Mouse (Mus musculus) embryonic facial prominence, embryonic 11.5 days (tissue): ENCODE measurements at regions not wholly inside any gene's neighbourhood (a gene's known extent, or its start where the extent isn't known, plus 50 kb on each side); places are given as distances from the start of the nearest gene placed in this dataset.

Source experiments
- ATAC-seq: fragments of 200-750 bp; cut with Nextera tagmentation; replicated peaks from 2 replicates; pipeline ENCODE4 v1.8.0; 2017; ENCODE audit warnings: low read depth; ENCODE audit not compliant: insufficient number of reproducible peaks, low FRiP score, low TSS enrichment
- DNase-seq: peaks from one replicate; pipeline ENCODE4 v3.0.0-alpha.2; 2015; ENCODE audit warnings: low spot score
- H3K27ac ChIP-seq: fragments of 300-500 bp; sonication (generic); replicated peaks from 2 replicates; pipeline ENCODE4 v1.5.1; 2014; ENCODE audit warnings: mild to moderate bottlenecking, low read depth, low read length, control low read depth
- H3K27me3 ChIP-seq: fragments of 300-500 bp; sonication (generic); 2 replicates; pipeline ENCODE4 v1.6.1; 2014; ENCODE audit warnings: mild to moderate bottlenecking, low read length, moderate library complexity, mixed read lengths; ENCODE audit not compliant: control insufficient read depth, insufficient read depth
- H3K36me3 ChIP-seq: fragments of 300-500 bp; sonication (generic); replicated peaks from 2 replicates; pipeline ENCODE4 v1.6.1; 2014; ENCODE audit warnings: low read depth, mild to moderate bottlenecking, low read length, moderate library complexity, mixed read lengths; ENCODE audit not compliant: control insufficient read depth, insufficient read depth
- H3K4me1 ChIP-seq: fragments of 300-500 bp; sonication (generic); 2 replicates; pipeline ENCODE4 v1.6.1; 2014; ENCODE audit warnings: low read length, mixed read lengths; ENCODE audit not compliant: control insufficient read depth, insufficient read depth
- H3K4me2 ChIP-seq: fragments of 300-500 bp; sonication (generic); 2 replicates; pipeline ENCODE4 v1.6.1; 2014; ENCODE audit warnings: low read depth, mild to moderate bottlenecking, control low read depth, low read length, moderate library complexity
- H3K4me3 ChIP-seq: fragments of 300-500 bp; sonication (generic); 2 replicates; pipeline ENCODE4 v1.5.1; 2014; ENCODE audit warnings: low read depth, low read length, control low read depth
- H3K9ac ChIP-seq: fragments of 300-500 bp; sonication (generic); replicated peaks from 2 replicates; pipeline ENCODE4 v1.6.1; 2014; ENCODE audit warnings: mild to moderate bottlenecking, control low read depth, low read length
- H3K9me3 ChIP-seq: fragments of 300-500 bp; sonication (generic); replicated peaks from 2 replicates; pipeline ENCODE4 v1.6.1; 2016; ENCODE audit warnings: mild to moderate bottlenecking, low read length, inconsistent platforms, mixed read lengths; ENCODE audit not compliant: control insufficient read depth
- WGBS: fragments of 180-500 bp; shearing (Covaris S2); extraction: QIAGEN DNeasy Blood & Tissue Kit; methylation state at CpG from one replicate; pipeline ENCODE4 v1.1.7; 2014; 5-methylcytosine and 5-hydroxymethylcytosine counted together

DNA sequence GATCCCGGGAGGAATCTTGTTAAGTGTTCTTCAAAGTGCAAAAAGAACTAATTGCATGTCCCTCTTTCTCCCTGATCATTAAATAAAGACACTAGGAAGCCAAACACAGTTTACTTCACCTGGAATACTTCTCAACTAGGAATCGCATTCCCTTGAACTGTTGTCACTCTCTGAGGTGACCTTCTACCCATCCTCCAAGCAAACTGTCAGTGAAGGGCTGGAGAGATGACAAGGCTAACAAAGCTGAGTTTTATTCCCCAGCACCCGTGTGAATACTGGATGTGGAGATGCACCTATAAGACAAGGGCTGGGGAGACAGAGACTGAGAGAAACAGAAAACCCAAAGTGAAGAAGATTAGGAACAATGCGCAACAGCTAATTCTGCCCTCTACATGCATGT, 101.7 kb upstream of the Slc44a1 start:
- H3K9ac ChIP-seq: no peak overlapping the region
- peaks cover 3% of the 10 kb centered on the region; the same call in 1 of the 2 replicates for H3K9me3 ChIP-seq
- no peak overlapping the region; the same call in 1 of the 2 replicates for H3K4me2 ChIP-seq
- no peaks in the 10 kb centered on the region for H3K27me3 ChIP-seq
- no peak overlapping the region for H3K27ac ChIP-seq
- H3K4me3 ChIP-seq: no peak overlapping the region
- no peaks in the 10 kb centered on the region for H3K36me3 ChIP-seq
- no peaks in the 10 kb centered on the region for H3K4me1 ChIP-seq
- no peak for DNase-seq
- WGBS: 75% methylated on average over 4 of the region's 4 CpGs
- ATAC-seq: no peak

DNA sequence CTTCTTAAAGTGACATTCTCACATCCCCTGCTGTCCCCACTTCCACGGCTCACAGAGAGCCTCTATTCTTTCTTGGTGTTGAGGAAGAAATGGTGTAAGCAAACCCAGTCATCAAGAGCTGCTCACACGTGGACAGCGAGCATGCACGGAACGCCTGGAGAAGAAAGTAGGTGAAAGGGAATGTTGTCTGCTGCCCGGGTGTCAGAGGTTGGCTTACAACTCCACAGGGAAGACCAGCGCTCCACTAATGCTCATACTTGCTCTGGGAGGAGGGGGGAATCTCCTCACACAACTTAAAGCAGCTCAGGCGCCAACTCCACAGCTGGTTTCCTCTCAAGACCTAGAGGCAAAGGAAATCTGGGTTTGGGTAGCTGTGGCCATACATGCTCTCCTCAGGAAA, 102.4 kb upstream of the Slc44a1 start:
- WGBS: 20% methylated on average over 8 of the region's 8 CpGs
- Histone ChIP-seq H3K27ac (no peak overlapping the region), H3K27me3 (no peaks in the 10 kb centered on the region), H3K9ac (no peak overlapping the region), H3K9me3 (peaks cover 3% of the 10 kb centered on the region; the same call in 1 of the 2 replicates), H3K4me1 (no peaks in the 10 kb centered on the region), H3K4me2 (no peak overlapping the region), H3K36me3 (no peaks in the 10 kb centered on the region), H3K4me3 (no peak overlapping the region)
- no peak for ATAC-seq
- DNase-seq: no peak

DNA sequence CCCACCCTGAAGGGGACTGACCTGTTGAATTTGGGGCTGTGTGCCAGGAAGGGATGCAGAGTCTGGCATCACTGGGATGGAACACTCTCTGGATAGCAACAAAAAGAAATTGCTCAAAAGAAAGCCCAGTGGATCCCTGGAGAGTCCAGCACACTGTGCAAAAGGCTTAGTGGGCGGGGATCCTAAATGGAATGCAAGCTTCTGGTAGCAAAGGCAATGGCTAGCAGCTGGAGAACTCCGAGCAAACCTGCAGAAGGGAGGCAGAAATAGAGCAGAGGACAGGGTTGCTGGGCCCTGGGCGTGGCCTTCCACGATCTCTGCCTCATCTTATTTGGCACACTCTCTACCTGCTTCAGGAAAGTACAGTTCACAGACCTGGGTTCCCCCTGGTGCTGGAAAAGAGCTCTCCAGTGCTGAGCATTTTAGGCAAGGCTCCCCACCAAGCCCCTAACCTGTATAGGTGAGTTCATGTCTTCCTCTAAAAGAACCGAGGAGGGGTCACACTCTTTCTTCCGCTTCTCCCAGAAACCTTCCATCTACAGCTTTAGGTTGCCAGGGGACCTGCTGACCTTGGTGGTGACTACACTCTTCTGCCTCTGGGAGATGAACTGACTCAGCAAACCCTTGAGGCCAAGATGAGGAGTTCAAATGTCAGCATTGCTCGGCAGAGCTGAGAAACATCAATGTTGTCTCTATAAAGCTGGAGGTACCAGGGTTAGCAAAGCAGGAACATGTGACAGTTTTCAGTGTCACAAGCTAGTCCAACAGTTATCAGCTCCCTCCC, 112.6 kb upstream of the Slc44a1 start:
- 66% methylated on average over 7 of the region's 7 CpGs for WGBS
- DNase-seq (no peak), ATAC-seq (no peak)
- no peak overlapping the region for H3K9ac ChIP-seq
- no peaks in the 10 kb centered on the region for H3K4me1 ChIP-seq
- H3K36me3 ChIP-seq: no peaks in the 10 kb centered on the region
- no peaks in the 10 kb centered on the region for H3K9me3 ChIP-seq
- H3K4me3 ChIP-seq: no peak overlapping the region
- H3K27ac ChIP-seq: no peak overlapping the region
- H3K4me2 ChIP-seq: no peak overlapping the region
- H3K27me3 ChIP-seq: no peaks in the 10 kb centered on the region

DNA sequence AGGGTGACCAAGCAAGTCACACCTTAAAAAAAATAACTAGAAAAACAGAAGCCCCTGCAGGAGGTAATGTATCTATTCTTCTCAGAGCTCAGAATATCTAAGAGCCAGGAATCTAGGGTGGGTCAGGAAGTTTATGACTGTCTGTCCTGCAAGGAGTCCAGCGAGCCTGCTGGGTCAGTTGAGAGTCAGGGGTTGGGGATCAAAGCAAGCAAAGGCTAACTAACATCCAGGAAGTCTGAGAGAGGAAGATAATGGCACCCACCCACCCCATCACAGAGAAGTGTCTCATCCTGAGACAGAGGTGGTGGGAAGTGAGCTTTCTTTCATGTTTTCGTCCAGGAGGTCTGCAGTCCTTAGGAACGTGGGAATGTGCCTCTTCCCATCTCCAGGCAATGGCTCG, 116.4 kb upstream of the Slc44a1 start:
- Histone ChIP-seq H3K27me3 (no peaks in the 10 kb centered on the region), H3K9ac (no peak overlapping the region), H3K4me1 (no peaks in the 10 kb centered on the region), H3K4me2 (no peak overlapping the region), H3K36me3 (no peaks in the 10 kb centered on the region), H3K4me3 (no peak overlapping the region), H3K9me3 (no peaks in the 10 kb centered on the region), H3K27ac (no peak overlapping the region)
- DNase-seq (no peak), ATAC-seq (no peak)
- WGBS: 72% methylated on average over 4 of the region's 4 CpGs

DNA sequence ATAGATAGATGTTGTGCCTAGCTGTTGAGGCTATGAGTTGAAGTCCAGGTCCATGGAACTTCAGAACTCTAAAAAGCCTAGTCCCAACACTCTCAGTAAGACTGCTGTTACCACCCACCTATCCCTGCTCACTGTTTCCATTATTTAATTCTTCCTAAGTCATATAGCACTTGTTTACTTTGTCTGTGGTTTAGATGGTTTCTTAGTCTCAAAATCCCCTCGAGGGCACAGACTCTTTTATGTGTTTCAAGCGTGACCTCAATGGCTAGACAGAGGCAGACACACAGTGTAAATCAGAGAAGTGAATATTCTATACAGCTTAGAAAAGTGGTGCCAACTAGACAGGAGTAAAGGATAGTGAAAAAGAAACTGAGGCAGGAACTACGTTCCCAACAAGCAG, 117.0 kb upstream of the Slc44a1 start:
- Histone ChIP-seq H3K9ac (no peak overlapping the region), H3K4me2 (no peak overlapping the region), H3K27me3 (no peaks in the 10 kb centered on the region), H3K27ac (no peak overlapping the region), H3K4me1 (no peaks in the 10 kb centered on the region), H3K4me3 (no peak overlapping the region), H3K9me3 (no peaks in the 10 kb centered on the region), H3K36me3 (no peaks in the 10 kb centered on the region)
- DNase-seq: no peak
- ATAC-seq: no peak
- 74% methylated on average over 3 of the region's 3 CpGs for WGBS

DNA sequence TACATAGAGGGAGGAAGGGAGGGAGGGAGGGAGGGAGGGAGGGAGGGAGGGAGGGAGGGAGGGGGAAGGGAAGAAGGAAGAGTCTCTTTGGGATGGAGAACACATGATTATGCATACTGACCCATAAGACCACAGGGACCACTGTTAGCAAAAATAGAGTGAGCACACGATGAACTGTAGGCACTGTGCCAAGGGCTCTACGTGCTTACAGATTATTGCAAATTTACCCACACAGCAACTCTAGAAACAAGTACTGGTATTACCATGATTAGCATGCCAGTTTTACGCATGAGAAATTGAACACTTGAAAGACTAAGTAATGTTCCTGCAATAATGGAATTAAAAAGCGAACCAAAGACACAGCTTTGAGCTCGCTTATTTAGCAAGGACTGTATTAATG, 117.7 kb upstream of the Slc44a1 start:
- DNase-seq (no peak), ATAC-seq (no peak)
- H3K36me3 ChIP-seq: no peaks in the 10 kb centered on the region
- no peak overlapping the region for H3K4me2 ChIP-seq
- no peaks in the 10 kb centered on the region for H3K27me3 ChIP-seq
- H3K27ac ChIP-seq: no peak overlapping the region
- WGBS: 90% methylated on average over 5 of the region's 5 CpGs
- no peaks in the 10 kb centered on the region for H3K4me1 ChIP-seq
- no peak overlapping the region for H3K9ac ChIP-seq
- no peaks in the 10 kb centered on the region for H3K9me3 ChIP-seq
- no peak overlapping the region for H3K4me3 ChIP-seq

DNA sequence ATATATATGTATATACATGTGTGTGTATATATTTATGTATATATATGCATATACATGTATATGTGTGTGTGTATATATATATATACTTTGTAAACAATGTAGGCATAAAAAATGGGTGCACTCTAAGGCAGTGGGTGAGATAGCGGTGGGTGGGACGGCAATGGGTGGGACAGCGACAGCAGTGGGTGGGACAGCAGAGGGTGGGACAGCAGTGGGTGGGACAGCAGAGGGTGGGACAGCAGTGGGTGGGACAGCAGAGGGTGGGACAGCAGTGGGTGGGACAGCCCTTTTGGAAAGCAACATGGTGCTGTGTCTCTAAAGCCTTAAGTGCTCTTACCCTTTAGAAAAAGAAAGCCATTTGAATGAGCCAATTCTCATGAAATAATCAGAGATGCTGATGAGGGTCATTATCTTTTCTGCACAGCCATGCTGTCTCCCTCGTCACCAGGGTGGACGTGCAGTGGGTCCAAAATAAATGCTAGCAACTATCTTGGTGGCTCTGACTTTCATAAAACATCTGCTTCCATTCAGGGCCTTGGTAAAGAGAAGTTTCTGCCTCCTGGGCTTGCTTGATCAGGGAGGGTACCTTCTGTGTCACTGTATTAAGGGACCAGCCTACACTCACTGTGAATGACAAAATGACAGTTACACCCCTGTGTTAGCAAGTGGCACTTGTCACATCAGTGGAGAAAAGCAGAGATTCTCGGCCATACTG, 119.3 kb upstream of the Slc44a1 start:
- no peak for ATAC-seq
- WGBS: 77% methylated on average over 6 of the region's 6 CpGs

DNA sequence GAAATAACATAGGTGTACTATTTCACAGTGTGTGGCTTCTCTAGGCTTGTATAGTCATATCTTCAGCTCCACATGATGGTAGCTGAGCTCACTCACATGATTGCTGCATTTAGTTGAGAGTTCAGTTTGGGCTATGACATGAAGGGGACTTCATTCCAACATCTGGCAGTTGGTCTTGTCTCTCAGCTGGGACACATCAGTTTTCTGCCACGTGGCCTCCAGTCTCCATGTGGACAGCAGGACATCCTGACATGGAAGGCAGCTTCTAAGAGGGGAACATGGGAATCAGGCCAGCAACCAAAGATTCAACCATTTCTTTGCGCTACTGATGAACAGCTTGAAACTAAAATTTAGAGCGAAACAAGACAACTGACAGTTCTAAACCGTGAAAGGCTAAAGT, 121.2 kb upstream of the Slc44a1 start:
- no peak overlapping the region for H3K4me3 ChIP-seq
- 86% methylated on average over 4 of the region's 4 CpGs for WGBS
- H3K36me3 ChIP-seq: no peaks in the 10 kb centered on the region
- H3K9ac ChIP-seq: no peak overlapping the region
- H3K27ac ChIP-seq: no peak overlapping the region
- DNase-seq (no peak), ATAC-seq (no peak)
- no peaks in the 10 kb centered on the region; the same call in 1 of the 2 replicates for H3K4me1 ChIP-seq
- no peak overlapping the region for H3K4me2 ChIP-seq
- H3K27me3 ChIP-seq: no peaks in the 10 kb centered on the region
- H3K9me3 ChIP-seq: no peaks in the 10 kb centered on the region

More for the DNA sequence above, 119.3 kb upstream of the Slc44a1 start:
- H3K36me3 ChIP-seq: no peaks in the 10 kb centered on the region
- no peak for DNase-seq
- no peaks in the 10 kb centered on the region for H3K27me3 ChIP-seq
- no peaks in the 10 kb centered on the region for H3K9me3 ChIP-seq
- H3K4me1 ChIP-seq: no peaks in the 10 kb centered on the region; the same call in 1 of the 2 replicates
- no peak overlapping the region for H3K4me2 ChIP-seq
- no peak overlapping the region for H3K4me3 ChIP-seq
- H3K27ac ChIP-seq: no peak overlapping the region
- no peak overlapping the region for H3K9ac ChIP-seq
